Mouse (Mus musculus) gastrocnemius, postnatal 36 days (tissue): ENCODE data around the gene Gm49661. TPM values are rescaled to one million over a fixed set of nuclear protein-coding genes. Genes with fewer than 3 reads are reported as not detected.
A peak's percentile ranks its signal among the peaks of the same experiment; 100 is the strongest.

ENCODE experiments used
- DNase-seq, 2 experiments: peaks; one replicate each; pipeline ENCODE4 v3.0.0; 2022
- intact Hi-C: fragments of 180-260 bp; cut with DNase I; formaldehyde crosslinking; loops from one replicate; pipeline ENCODE4 v1.15.1; 2025
- total RNA-seq, 2 experiments: library from RNA; stranded (reverse); gene quantifications; 2 replicates each; pipeline ENCODE4 v1.2.3; 2021

Gm49661 gene
- total RNA-seq, 2 experiments from 2014 or later: not detected

DNA sequence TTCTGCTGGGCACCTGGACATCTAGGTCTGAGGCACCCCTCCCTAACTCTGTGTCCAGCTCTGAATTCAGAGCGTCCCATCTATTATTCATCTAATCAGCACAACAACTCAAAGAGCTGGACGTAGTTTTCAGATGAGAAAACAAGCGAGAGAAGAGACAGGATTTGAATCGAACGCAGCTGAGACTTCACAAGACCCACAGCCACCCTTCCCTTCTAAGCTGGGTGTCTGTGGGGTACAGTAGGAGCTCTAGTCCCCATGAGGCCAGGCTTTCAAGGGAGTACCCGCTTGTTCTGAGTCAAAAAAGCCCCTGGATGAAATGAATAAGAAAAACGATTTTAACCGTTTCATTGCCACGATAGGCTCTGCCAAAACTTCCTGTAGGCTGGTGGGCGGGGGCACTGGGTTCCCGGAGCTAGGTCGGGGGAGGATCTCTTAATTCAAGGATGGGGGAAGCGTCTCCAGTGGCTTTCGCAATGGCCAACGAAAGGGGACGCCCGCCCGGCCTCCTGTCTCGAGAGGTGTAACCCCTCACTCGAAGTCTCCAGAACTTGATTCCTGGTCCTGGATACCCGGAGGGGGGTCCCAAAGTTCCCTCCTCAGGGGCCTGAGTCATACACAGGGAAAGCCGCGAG lies 15.9 kb upstream of the Gm49661 start:
- intact Hi-C loops: no loop called here
- DNase-seq: no peak

DNA sequence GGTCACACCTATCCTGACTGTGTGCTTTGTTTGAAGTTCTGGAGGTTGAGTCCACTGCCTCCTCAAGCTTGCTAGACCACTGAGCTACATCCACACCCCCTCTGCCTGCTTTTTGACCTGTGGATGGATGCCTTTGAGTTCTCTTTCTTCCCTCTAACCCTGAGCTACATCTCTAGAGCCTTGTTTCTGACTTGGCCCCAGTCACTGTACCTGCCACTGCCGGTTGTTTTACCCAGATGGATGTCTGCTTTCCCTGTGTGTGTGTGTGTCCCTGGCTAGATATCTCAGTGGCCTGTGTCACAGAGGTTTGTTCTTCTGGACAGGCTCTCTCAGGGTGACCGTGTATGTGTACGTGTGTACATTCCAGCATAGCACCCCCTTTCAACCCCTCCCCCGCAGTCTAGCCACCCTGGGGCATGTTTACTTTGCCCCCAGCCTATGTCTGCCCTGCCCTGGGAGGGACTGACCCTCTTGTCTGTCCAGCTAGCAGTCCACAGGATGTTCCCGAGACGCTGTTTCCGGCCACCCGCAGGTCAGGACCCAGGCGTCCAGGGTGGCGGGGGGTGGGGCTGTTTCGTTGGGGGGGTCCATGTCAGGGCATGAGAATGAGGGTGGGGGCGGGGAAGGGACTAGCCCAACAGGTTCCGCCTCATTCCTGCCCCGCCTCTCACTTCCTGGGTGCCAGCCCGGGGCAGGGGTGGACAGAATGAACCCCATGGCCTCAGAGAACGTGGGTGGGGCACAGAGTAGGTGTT lies 15.2 kb upstream of the Gm49661 start:
- intact Hi-C loops: no loop called here
- no peak for DNase-seq

DNA sequence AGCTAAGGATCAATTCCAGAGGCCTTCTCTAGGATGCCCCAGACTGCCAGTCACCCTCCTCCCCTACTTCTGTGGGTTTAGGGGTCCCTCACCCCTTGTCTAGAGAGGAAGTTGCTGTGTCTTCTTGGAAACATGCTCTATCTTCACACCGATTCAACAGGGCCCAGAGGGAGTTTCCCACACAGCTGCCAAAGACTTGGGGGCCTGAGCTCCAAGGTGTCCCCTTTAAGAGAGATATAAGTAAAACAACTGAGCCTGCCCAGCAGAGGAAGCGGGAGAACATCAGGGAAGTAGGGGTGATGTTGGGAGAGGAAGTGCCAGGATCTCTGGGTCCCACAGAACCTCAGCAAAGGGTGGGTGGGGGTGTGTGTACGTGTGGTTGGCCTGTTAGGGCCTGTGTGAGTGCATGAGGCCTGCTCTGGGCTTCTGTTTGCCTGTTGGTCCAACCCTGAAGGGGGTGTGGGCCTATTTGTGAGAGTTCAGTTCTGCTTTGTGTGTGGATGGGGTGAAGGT lies 13.3 kb upstream of the Gm49661 start:
- DNase-seq: no peak
- intact Hi-C loops: no loop called here

DNA sequence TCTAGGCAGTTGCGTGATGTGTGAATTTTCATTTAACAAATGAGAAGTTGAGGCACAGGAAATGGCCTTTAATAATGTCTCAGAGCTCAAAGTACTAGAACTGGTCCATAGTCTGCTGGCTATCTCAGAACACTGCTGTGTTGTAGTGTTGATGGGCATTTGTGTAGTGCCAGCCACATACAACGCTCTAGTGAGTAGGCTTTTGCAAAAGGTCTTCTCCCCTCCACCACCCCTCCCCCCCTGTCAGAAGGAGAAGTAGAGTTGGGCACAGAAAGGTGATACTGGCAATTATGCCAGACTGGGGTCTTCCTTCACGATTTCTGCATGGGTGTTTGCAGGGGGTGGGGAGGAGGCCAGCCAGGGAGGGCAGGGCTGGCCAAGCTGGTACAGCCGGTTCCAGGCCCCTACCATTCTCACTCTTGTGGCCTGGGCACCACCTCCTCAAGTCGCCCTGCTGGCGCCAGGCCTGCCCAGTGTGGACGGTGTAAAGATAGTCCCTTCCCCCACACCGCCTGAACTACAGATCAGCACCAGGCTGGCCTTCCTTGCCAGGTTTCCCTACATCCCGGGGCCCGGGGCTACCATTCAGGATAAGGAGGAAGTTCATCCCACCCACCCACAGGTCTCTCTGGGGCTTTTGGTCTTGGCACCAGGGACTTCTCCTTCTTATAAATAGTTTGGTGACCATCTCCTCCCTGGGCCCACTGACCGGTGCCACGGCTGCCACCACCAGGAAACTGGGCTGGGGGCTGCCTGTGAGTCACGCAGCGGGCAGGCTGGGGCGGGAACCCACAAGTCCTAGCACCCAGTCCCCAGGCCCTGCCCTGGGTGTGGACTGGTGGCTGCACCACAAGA lies 12.6 kb upstream of the Gm49661 start:
- intact Hi-C loops: no loop called here
- no peak for DNase-seq

DNA sequence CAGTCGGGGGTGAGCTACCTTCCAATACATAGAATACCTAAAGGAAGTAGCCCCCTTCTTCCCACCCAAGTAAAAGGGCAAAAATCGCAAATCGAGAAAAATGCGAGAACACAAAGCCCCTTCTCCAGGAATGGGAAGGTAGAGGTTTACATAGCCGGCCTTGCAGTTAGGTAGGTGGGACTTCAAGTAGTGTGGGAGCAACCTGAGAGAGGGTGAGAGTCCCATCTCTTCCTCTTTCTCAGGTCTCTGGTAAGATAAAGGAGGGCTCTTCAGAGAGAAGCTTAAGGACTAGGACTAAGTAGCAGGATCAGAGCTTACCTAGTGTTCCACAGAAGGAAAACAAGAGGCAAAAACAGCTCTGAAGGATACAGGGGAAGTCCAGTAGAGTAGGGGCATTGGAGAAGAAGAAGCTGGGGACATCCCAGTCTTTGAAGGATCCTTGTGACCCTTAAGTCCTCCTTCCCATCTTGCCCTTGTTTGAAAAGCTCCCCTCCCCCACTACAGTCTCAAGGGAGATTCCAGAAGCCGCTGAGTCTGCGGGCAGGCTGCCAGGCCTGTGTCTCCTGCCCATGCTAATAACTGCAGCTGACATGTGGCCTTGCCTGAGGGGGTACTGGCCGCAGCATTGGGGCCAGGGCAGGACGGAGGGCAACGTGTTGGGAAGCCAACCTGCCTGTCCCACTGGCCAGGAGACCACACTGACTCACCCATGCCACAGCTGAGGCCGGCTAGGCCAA lies 11.6 kb upstream of the Gm49661 start:
- DNase-seq: peak; percentile 59 to 64
- intact Hi-C loops: no loop called here

DNA sequence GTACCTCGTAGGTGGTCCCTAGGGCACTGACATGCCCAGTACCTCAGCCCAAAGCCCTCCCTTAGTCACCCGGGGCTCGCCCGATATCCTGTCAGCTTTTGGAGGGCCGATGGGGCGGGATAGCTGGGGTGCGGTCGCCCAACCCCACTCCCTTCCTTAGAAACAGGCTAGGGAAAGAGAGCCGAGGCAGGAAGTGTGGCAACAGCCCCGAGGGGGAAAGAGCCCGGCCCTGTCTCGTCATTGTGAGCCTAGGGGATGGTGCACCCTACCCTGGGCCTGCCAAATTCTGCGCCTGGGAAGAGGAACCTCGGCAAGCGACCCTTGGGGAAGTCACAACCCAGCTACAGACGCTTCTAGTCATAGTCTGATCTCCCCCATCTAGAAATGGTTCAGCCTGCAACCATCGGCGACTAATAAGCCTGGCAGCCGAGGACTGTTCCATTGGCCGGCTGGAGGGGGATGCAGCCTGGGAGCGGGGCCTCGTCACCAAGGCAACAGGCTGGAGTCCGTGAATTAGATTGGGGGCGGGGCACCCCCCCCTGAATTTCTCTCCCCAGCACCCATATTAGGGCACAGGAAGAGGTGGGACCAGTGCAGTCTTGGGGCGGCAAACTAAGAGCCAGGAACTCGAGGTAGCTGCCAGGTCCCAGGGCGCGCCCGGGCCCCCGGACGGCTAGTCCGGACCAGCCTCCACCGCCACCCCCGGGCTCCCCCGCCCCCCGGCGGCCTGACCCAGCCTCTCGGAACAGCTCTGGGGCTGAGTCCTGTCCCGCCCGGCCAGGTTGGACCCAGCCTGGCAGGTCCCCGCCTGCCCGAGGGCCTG lies 10.6 kb upstream of the Gm49661 start:
- DNase-seq: peak; percentile 88 to 89
- intact Hi-C loops: no loop called here

DNA sequence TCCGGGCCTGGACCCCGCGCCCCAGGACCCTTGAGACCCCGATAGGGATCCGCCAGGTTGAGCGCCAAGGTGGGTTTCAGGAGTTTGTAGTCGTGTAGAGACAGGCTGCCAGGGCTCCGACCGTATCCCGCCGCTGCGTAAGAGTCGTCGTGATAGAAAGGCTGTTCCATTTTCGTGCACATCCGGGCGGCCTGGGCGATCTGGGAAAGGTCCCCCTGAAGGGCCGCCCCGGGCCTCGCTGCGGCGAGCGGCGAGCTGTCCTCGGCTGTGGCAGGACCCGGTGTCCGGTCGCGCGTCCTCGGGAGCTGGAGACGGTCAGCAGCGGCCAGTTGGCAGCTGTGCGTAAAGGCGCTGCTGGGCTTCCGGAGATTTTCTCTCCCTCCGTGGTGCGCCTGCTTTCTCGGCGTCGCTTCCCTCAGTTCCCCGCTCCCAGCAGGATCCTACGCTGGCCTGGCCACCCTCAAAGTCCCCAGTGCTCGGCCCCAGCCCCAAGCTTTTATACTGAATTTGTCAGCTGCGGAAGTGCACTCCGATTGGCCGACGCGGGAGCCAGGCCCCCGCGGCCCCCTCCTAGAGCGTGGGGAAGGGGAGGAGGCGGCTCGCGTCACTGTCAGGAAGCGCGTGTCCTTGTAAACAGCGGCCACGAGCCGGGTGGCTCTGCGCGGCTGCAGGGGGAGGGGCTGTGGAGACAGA lies 9.2 kb upstream of the Gm49661 start, which contains the start of gene Junb:
Junb (minus strand) TSS at position 471 of the 693 bp plus-strand sequence.
- peak; percentile 95 for DNase-seq
- intact Hi-C loops: no loop called here

DNA sequence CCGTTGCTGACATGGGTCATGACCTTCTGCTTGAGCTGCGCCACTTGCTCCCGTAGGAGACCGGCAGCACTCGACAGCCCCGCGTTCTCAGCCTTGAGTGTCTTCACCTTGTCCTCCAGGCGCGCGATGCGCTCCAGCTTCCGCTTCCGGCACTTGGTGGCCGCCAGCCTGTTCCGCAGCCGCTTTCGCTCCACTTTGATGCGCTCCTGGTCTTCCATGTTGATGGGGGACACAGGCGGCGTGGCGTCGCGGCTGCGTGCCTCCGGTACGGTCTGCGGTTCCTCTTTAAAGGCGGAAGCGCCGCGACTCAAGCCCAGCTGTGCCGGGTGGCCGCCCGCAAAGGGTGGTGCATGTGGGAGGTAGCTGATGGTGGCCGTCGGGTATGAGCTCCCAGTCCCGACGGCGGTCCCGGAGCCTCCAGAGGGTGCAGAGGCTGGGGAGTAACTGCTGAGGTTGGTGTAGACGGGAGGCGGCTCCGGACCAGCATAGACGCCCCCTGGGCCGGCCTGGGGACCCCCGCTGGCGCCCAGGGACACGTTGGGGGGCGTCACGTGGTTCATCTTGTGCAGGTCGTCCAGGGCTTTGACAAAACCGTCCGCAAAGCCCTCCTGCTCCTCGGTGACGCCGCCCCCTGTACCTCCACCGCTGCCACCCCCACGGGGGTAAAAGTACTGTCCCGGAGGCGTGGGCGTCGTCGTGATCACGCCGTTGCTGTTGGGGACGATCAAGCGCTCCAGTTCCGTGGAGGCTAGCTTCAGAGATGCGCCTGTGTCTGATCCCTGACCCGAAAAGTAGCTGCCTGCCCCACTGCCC lies 8.4 kb upstream of the Gm49661 start:
- intact Hi-C loops: no loop called here
- DNase-seq: peak; percentile 44 to 73

DNA sequence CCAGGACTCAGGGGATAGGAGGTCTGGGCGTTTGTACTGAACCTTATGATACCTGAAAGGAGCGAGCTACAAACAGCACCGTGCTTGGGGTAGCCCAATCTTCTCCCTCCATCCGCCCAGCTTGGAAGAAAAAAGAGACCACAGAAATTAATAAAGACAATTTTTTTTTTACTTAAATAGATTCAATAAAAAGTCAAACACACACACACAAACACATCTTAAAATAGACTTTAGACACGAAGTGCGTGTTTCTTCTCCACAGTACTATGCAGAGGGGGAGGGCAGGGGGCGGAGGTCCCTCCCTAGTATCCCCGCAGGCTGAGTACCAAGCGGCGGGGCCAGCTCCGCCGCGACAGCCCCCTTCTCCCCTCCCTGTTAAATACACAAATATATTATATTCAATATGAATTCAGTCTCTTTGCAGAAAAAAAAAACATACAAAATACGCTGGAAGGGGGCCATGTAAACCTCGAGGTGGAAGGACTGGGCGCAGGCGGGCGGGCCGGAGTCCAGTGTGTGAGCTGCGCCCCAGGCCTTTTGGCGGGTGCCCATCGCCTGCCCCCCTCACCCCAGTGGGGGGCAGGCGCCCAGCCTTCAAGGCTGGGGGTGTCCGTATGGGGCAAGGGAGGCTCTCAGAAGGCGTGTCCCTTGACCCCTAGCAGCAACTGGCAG lies 7.7 kb upstream of the Gm49661 start:
- DNase-seq: no peak
- intact Hi-C loops: no loop called here

DNA sequence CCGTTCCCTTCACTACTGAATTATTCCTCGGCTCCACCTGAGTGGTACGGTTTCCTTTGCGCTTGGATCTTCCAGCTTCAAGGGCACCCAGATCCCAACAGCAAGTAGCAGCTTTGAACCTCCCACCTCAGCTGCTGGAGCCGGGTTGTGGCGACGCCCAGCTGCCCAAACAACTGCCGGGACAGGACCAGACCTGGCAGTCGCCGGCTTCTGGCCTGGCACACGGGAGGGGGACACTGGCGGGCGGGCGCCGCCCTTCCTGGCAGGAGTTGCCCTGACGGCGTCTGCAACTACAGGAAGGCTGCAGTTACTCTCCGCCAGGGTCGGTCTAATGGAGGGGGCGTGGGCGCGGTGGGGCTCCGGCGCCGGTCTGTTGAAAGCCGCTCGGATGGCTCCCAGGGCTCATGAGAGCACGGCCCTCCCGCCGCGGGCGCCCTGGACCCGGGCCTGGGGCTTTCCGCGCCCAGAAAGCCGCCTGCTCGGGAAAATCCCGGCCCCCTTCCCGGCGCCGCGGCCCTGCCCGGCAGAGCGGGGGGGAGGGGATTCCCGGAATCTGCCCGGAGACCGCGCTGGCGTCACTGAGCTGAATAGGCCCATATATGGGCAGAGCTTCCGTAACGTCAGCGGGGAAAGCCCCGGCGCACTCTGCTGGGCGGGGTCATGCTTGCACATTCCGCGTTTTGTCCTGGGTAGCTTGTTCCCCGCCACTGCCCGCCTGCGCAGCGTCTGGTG lies 7.0 kb upstream of the Gm49661 start:
- DNase-seq: peak; percentile 93 to 94
- intact Hi-C loops: no loop called here

DNA sequence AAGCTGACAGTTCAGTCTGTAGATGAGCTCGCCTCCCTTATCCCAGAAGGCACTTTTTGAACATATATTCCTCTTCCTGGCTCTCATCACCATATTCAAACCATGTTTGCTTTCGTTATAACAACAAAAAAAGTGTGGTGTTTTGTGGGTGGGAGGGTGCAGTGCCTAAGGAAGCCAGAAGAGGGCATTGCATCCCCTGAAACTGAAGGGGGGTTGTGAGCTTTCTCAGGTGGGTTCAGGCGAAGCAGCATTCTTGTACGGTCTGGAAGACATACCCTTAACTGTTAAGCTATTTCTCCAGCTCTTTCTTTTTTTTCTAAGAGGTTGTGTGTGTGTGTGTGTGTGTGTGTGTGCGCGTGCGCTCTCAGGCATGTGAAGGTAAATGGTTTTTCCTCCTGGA lies 6.2 kb upstream of the Gm49661 start:
- no peak for DNase-seq
- intact Hi-C loops: no loop called here

DNA sequence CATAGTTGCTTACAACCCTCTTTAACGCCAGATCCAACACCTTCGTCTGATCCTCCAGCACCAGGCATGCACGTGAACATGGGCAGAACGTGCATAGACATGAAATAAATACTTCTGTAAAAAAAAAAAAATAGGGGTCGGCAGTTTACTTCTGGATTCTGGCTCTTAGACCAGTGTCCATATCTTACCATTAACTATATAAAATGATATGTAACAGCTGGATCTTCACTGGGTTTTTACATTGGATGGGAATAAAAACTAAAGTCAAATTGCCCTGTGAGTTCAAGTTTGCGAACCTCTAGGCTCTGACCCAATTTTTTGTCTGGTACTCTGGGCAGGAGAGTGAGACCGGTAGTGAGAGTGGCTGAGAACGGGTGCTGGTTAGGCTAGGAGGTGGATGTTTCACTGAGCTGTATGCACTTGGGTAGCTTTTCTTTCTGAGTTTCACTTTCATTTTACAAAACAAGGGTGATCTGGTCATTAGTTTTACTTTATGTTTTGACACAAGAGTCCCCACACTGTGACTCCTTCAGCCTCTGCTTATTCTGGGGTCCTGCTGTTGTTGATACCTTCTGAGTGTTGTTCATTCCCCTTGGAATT lies 5.4 kb upstream of the Gm49661 start:
- intact Hi-C loops: loop anchor here (1.0 kb wide), 1 partner anchor 16 kb away; the partner anchor contains the start of gene Hook2
- DNase-seq: no peak

DNA sequence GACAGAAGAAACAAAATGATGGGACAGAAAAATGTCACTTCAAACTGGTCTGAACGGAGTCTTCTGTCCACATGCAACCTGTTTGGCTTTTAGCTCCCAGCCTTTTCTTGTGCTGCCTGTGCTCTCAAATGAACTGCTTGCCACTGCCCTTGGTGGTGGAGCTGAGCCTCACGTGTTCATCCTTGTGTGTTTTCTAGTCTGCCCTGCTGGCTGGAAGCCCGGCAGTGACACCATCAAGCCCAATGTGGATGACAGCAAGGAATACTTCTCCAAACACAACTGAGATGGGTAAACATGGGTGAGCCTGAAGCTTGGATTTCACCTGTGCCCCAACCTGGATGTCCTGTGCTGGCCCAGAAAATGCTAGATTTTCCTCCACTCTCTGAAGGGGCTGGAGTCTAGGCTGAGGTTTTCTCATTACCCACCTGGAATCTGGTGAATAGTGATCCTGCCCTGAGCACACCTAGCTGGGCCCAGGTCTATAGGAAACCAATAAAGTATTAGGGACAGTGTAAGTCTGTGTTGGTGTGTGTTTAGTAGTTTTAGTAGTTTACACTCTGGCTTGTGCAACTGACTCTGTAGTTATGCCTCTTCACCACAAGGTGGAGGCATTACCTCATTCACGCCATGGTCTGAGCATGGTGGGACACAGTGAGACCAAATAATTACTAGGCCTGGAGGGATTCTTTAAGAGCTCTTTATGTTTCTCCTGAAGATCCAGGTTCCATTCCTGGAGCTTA lies 4.7 kb upstream of the Gm49661 start:
- DNase-seq: peak in 1 of 2 experiments; percentile 42
- intact Hi-C loops: loop anchor here (1.0 kb wide), 1 partner anchor 16 kb away; the partner anchor contains the start of gene Hook2

DNA sequence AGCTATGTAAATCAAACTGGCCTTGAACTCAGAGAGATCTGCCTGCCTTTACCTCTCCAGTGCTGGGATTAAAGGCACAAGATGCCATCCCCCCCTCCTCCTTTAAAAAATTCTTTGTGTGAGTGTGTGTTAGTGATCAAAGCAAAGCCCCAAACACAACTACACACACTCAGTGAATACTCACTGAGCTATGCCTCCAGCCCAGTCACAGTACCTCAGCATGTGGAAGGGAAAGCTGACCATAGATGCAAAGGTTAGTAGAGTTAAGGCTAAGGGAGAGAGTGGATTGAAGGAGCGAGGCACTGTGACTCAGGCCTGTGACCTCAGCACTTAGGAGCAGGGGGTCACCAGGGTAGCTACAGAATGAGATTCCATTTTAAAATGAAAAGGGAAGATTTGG lies 3.8 kb upstream of the Gm49661 start:
- intact Hi-C loops: no loop called here
- DNase-seq: no peak

DNA sequence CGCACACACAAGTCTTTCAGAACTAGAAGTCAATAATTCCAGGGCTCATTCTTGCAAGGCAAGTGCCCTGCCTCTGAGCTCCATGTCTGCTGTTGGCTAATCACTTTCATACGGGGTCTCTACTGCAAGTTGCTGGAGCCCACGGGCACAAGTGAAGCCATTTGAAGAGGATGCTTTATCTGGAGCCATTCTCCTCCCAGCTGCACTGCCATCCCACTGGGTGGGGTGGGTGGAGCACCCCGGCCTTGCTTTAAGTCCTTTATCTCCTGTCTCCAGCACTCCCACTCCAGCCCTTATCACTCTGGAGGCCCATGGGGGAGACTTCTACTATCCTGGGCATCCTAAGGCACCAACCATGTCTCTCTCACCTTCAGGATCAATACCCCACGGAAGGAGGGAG lies 1.7 kb upstream of the Gm49661 start:
- no peak for DNase-seq
- intact Hi-C loops: no loop called here
